Mouse (Mus musculus) mouse trophoblast stem cell (cell line): ENCODE results near the gene Uap1.

Experiments used
- in situ Hi-C, 2 experiments: fragments of 300-500 bp; cut with MseI, MboI; formaldehyde crosslinking; loops; 2 replicates in 1 of 2; 3 replicates in 1 of 2; pipeline ENCODE4 v1.15.1; 2025

The Uap1 gene

GRCm38 (mm10) chr1:170164913-170165312 lies 9.8 kb downstream of the Uap1 start:
- in situ Hi-C loops = no loop called here

GRCm38 (mm10) chr1:170164053-170164614 lies 10.6 kb downstream of the Uap1 start:
- in situ Hi-C loops = no loop called here

- in situ Hi-C loops = no loop called here
These were observed 11.3 kb downstream of the Uap1 start for GRCm38 (mm10) chr1:170163398-170163943.

- in situ Hi-C loops = no loop called here
These were observed 12.9 kb downstream of the Uap1 start for GRCm38 (mm10) chr1:170161852-170162251.

- in situ Hi-C loops = no loop called here
These were observed 14.3 kb downstream of the Uap1 start for GRCm38 (mm10) chr1:170160397-170160938.

GRCm38 (mm10) chr1:170159707-170160106 lies 15.1 kb downstream of the Uap1 start:
- in situ Hi-C loops = no loop called here

GRCm38 (mm10) chr1:170155761-170156160 lies 19.0 kb downstream of the Uap1 start:
- in situ Hi-C loops = no loop called here

- in situ Hi-C loops = no loop called here
These were observed 19.5 kb downstream of the Uap1 start for GRCm38 (mm10) chr1:170155298-170155697.

GRCm38 (mm10) chr1:170153986-170154385 lies 20.8 kb downstream of the Uap1 start:
- in situ Hi-C loops = no loop called here

- in situ Hi-C loops = no loop called here
These were observed 22.2 kb downstream of the Uap1 start for GRCm38 (mm10) chr1:170152552-170152951.

- in situ Hi-C loops = no loop called here
These were observed 23.9 kb downstream of the Uap1 start for GRCm38 (mm10) chr1:170150870-170151269.

- in situ Hi-C loops = no loop called here
These were observed 25.0 kb downstream of the Uap1 start for GRCm38 (mm10) chr1:170149756-170150155.

GRCm38 (mm10) chr1:170148536-170148935 lies 26.2 kb downstream of the Uap1 start:
- in situ Hi-C loops = no loop called here

- in situ Hi-C loops = no loop called here
These were observed 26.9 kb downstream of the Uap1 start for GRCm38 (mm10) chr1:170147651-170148448.

- in situ Hi-C loops = no loop called here
These were observed 29.2 kb downstream of the Uap1 start for GRCm38 (mm10) chr1:170145606-170146005.

GRCm38 (mm10) chr1:170142256-170142871 lies 32.4 kb downstream of the Uap1 start:
- in situ Hi-C loops = no loop called here

GRCm38 (mm10) chr1:170141626-170142025 lies 33.1 kb downstream of the Uap1 start:
- in situ Hi-C loops = no loop called here

GRCm38 (mm10) chr1:170136351-170137009 lies 38.3 kb downstream of the Uap1 start:
- in situ Hi-C loops = loop anchor here (5.0 to 10.0 kb wide), 2 partner anchors 184 to 192 kb away; no protein-coding TSS in a partner anchor

- in situ Hi-C loops = loop anchor here in 1 of 2 experiments (10.0 kb wide), 1 partner anchor 189 kb away; no protein-coding TSS in a partner anchor
These were observed 40.5 kb downstream of the Uap1 start for GRCm38 (mm10) chr1:170134264-170134663.

- in situ Hi-C loops = loop anchor here in 1 of 2 experiments (10.0 kb wide), 1 partner anchor 186 kb away; no protein-coding TSS in a partner anchor
These were observed 43.8 kb downstream of the Uap1 start for GRCm38 (mm10) chr1:170130962-170131361.

- in situ Hi-C loops = no loop called here
These were observed 50.1 kb downstream of the Uap1 start for GRCm38 (mm10) chr1:170124644-170125043.
